Mouse (Mus musculus): ENCODE measurements around the gene Rnf31.

GRCm38 (mm10) chr14:55563249-55563648 is 28.3 kb upstream of the Rnf31 start:
- TF ChIP-seq CTCF (IDR thresholded peaks at IDR 0.05; ENCODE audit: low read depth, low read length) = no peak
- no peak for TF ChIP-seq GATA1 (IDR thresholded peaks at IDR 0.05; ENCODE audit: borderline replicate concordance, low read length)
- TF ChIP-seq GATA2 (IDR thresholded peaks at IDR 0.05; ENCODE audit: borderline replicate concordance, low read depth, low read length) = no peak

Data from G1E (cell line).